Mouse (Mus musculus): ENCODE data around the gene Zfp526.
A peak's percentile ranks its signal among the peaks of the same experiment; 100 is the strongest.

DNA sequence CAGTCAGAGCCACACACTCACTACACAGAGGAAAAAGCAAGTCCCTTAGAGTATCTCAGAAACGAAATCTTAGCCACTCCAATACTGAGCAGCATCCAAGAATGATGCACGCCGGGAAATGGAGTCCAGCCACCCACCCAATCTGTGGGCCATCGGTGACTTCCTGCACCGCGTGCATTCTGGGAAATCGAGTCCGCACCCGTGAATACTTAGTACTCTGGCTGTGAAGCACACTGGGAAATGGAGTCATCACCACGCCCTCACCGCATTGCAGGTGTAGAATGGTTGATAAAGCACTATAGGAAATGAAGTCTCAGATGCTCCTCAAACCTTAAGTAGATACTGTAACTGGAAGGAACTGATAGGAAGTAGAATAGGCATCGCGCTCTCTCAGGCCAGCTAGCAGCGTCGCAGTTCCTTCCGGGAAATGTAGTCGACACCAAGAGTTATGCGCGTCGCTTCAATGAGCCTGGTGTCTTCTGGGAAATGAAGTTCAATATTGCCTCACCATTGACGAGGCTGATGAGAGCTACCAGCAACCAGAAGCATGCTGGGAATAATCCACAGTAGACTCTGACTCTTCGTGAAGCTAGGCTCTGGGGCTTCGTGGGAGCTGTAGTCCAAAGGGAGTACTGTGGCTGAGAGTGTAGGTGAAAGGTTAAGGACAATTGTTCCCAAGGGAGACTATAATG is 16.9 kb downstream of the Zfp526 start:
- peak; percentile 92 for TF ChIP-seq EP300 (IDR thresholded peaks at IDR 0.05; ENCODE audit: low read depth)
- 0 out of 2 replicates have a peak, but pooled peaks have one; percentile 0 for TF ChIP-seq CTCF (IDR thresholded peaks at IDR 0.05; ENCODE audit: low read depth)

Measured in liver, postnatal 0 days (tissue).